Mouse (Mus musculus) lung, embryonic 14.5 days (tissue): ENCODE data around the gene Ralgps1. TPM values are rescaled to one million over a fixed set of nuclear protein-coding genes. Genes with fewer than 3 reads are reported as not detected.

Experiments
- ATAC-seq: fragments of 200-750 bp; cut with Nextera tagmentation; 2 replicates; pipeline ENCODE4 v1.8.0; 2017; ENCODE audit warnings: mild to moderate bottlenecking, moderate TSS enrichment, moderate library complexity; ENCODE audit not compliant: insufficient read depth
- DNase-seq: peaks from one replicate; pipeline ENCODE4 v3.0.0-alpha.2; 2015
- H3K27ac ChIP-seq: fragments of 300-500 bp; sonication (generic); 2 replicates; pipeline ENCODE4 v1.5.1; 2014; ENCODE audit warnings: low read depth, mild to moderate bottlenecking, moderate library complexity
- H3K27me3 ChIP-seq: fragments of 300-500 bp; sonication (generic); 2 replicates; pipeline ENCODE4 v1.6.1; 2014; ENCODE audit warnings: low read length, control low read depth; ENCODE audit not compliant: insufficient read depth
- H3K36me3 ChIP-seq: fragments of 300-500 bp; sonication (generic); 2 replicates; pipeline ENCODE4 v1.6.1; 2014; ENCODE audit warnings: control low read depth; ENCODE audit not compliant: insufficient read depth
- H3K4me1 ChIP-seq: fragments of 300-500 bp; sonication (generic); 2 replicates; pipeline ENCODE4 v1.6.1; 2014; ENCODE audit warnings: antibody characterized with exemption, control low read depth; ENCODE audit not compliant: insufficient read depth
- H3K4me2 ChIP-seq: fragments of 300-500 bp; sonication (generic); 2 replicates; pipeline ENCODE4 v1.6.1; 2014; ENCODE audit warnings: mild to moderate bottlenecking
- H3K4me3 ChIP-seq: fragments of 300-500 bp; sonication (generic); 2 replicates; pipeline ENCODE4 v1.5.1; 2014; ENCODE audit warnings: low read depth, low read length
- H3K9ac ChIP-seq: fragments of 300-500 bp; sonication (generic); 2 replicates; pipeline ENCODE4 v1.6.1; 2014
- H3K9me3 ChIP-seq: fragments of 300-500 bp; sonication (generic); 2 replicates; pipeline ENCODE4 v1.6.1; 2016; ENCODE audit warnings: low read depth, low read length, control low read depth
- CTCF ChIP-seq: IDR thresholded peaks from 2 replicates; pipeline ENCODE4 v1.5.1; 2016; ENCODE audit warnings: antibody characterized with exemption, low read depth
- WGBS: fragments of 180-500 bp; shearing (Covaris S2); extraction: QIAGEN DNeasy Blood & Tissue Kit; methylation state at CpG from one replicate; pipeline ENCODE4 v1.1.7; 2014; 5-methylcytosine and 5-hydroxymethylcytosine counted together
- polyA plus RNA-seq: library from polyadenylated mRNA; unstranded; fragments of >200 nt; fragmentation: Nextera tagmentation; extraction: Ambion mirVana; gene quantifications from 2 replicates; pipeline ENCODE4 v1.2.1, GENCODE M21; 2014

The Ralgps1 gene
- polyA plus RNA-seq, 1 experiment from 2014 or later: 6.1 TPM

GRCm38 (mm10) chr2:33237581-33237980, 133.7 kb downstream of the Ralgps1 start:
- ATAC-seq: no peak
- Histone ChIP-seq H3K27ac (no peak overlapping the region), H3K4me3 (no peak overlapping the region), H3K36me3 (peaks cover 16% of the 10 kb centered on the region), H3K4me1 (no peaks in the 10 kb centered on the region), H3K9ac (no peak overlapping the region), H3K4me2 (no peak overlapping the region), H3K9me3 (no peaks in the 10 kb centered on the region), H3K27me3 (no peaks in the 10 kb centered on the region)
- 78% methylated on average over 6 of the region's 6 CpGs for WGBS
- TF ChIP-seq CTCF: no peak
- DNase-seq: no peak

DNA sequence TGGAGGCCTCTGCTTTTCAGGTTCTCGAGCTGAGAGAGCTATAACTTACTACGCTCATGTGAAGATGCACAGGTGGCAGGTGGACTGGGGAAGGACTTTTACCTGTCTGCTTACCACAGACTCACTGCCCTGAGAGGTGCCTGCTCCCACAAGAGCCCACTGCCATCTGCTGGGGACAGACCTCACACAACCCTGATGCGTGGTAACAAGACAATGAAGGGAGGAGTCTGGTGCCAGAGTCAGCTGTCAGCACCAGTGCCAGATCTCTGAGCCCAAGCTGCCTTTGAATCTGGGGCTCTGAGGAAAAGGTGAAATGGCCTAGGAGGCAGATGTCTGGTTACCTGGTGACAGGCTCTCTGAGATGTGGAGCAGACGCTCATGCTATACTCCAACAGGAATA, 136.4 kb downstream of the Ralgps1 start:
- H3K9ac ChIP-seq: no peak overlapping the region
- no peak overlapping the region for H3K4me3 ChIP-seq
- peak; percentile 31; the same call in 1 of the 2 replicates for TF ChIP-seq CTCF
- no peak for ATAC-seq
- 86% methylated on average over 4 of the region's 4 CpGs for WGBS
- no peaks in the 10 kb centered on the region for H3K27me3 ChIP-seq
- no peak overlapping the region for H3K4me2 ChIP-seq
- H3K9me3 ChIP-seq: no peaks in the 10 kb centered on the region
- DNase-seq: no peak
- no peak overlapping the region for H3K27ac ChIP-seq
- H3K4me1 ChIP-seq: no peaks in the 10 kb centered on the region
- peaks cover 20% of the 10 kb centered on the region for H3K36me3 ChIP-seq

DNA sequence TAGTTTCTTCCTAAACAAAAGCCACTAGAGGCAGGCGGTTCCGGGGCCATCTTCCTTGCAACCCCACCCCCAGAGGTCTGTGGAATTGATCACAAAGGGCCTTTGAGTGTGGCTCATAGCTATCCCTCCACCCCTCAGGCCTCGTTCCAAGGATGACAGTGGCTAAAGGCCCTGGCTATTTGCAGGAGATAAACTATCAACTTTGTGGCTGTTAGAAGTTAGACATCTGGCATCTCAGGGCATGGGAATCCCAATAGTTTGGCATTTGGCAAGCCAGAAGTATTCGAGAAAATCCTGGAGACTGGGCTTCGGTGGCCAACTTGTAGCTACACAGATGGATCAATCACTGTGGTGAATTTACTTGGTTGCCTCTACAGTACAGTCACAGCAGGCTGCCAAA, 137.4 kb downstream of the Ralgps1 start:
- Histone ChIP-seq H3K4me2 (no peak overlapping the region), H3K9ac (no peak overlapping the region), H3K4me1 (no peaks in the 10 kb centered on the region), H3K27me3 (no peaks in the 10 kb centered on the region), H3K4me3 (no peak overlapping the region), H3K36me3 (peaks cover 29% of the 10 kb centered on the region), H3K27ac (no peak overlapping the region), H3K9me3 (no peaks in the 10 kb centered on the region)
- WGBS: 76% methylated on average over 5 of the region's 5 CpGs
- DNase-seq (no peak), ATAC-seq (no peak)
- TF ChIP-seq CTCF: no peak

DNA sequence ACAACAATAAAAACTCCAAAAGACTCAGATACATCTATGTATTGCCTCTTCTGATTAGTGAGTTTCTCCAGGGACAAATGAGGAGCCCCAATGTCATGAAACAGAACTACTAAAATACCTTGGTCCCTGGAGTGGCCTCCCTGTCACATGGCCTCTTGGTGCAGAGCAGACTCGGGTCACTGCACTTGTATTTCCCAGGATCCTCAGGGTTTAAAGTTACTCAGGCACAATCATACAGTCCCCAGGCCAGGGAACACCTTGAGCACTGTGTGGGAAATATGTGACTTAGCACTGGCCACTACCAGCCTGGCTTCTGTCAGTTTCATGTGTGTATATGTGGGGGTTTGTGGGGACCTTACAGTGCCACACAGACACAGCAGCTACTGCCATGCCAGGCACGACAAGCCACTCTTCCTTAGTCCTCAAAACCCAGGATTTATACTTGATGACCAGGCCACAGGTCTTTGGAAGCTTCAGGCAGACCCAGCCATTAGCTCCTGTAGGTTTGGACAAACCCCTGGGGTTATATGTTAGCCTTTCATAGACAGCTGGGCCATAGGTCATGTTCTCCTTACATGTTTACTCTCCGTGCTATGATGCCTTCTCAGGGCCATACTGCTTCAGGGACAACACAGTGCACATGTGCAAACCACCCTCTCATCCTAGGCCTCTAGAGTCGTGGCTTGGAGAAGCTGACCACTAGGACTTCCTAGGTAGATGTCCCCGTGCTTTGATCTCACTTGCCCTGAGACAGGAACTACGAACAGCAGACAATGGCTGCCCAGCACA, 138.3 kb downstream of the Ralgps1 start:
- 70% methylated on average over 6 of the region's 6 CpGs for WGBS
- no peak overlapping the region for H3K4me2 ChIP-seq
- H3K4me3 ChIP-seq: no peak overlapping the region
- no peaks in the 10 kb centered on the region for H3K9me3 ChIP-seq
- no peak overlapping the region for H3K27ac ChIP-seq
- no peaks in the 10 kb centered on the region for H3K4me1 ChIP-seq
- H3K36me3 ChIP-seq: peaks cover 36% of the 10 kb centered on the region
- ATAC-seq: no peak
- no peak for DNase-seq
- no peak overlapping the region for H3K9ac ChIP-seq
- no peak for TF ChIP-seq CTCF
- no peaks in the 10 kb centered on the region for H3K27me3 ChIP-seq

- TF ChIP-seq CTCF: no peak
- H3K27me3 ChIP-seq: no peaks in the 10 kb centered on the region
- peaks cover 31% of the 10 kb centered on the region for H3K36me3 ChIP-seq
- WGBS: 74% methylated on average over 2 of the region's 2 CpGs
- H3K4me2 ChIP-seq: no peak overlapping the region
- H3K9ac ChIP-seq: no peak overlapping the region
- no peaks in the 10 kb centered on the region for H3K9me3 ChIP-seq
- ATAC-seq: no peak
- H3K27ac ChIP-seq: peak overlapping the region; percentile 40; the same call in 1 of the 2 replicates
- no peak for DNase-seq
- no peak overlapping the region for H3K4me3 ChIP-seq
- no peaks in the 10 kb centered on the region for H3K4me1 ChIP-seq
Observed at GRCm38 (mm10) chr2:33231788-33232187, 139.5 kb downstream of the Ralgps1 start.

DNA sequence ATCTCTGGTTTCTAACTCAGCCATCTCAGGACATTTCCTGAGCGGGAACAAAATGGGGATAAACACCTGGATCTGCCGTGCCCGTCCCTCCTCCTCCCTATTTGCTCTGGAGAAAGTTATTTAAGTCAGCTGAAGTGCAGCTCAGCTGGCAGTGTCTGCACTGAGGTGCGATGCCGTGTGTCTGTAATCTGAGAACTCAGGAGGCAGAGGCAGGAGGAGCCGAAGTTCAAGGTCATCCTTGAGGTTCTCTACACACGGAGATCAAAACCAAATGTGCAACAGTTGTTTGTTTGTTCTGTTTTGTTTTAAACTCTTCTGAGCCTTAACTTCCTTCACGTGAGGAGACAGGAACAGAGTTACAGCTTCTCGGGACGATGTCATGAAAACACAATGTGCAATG, 140.6 kb downstream of the Ralgps1 start:
- Histone ChIP-seq H3K4me2 (no peak overlapping the region), H3K36me3 (peaks cover 27% of the 10 kb centered on the region), H3K4me1 (no peaks in the 10 kb centered on the region), H3K9me3 (no peaks in the 10 kb centered on the region), H3K4me3 (no peak overlapping the region), H3K27ac (no peak overlapping the region), H3K9ac (no peak overlapping the region), H3K27me3 (no peaks in the 10 kb centered on the region)
- 49% methylated on average over 10 of the region's 10 CpGs for WGBS
- ATAC-seq (no peak), DNase-seq (no peak)
- TF ChIP-seq CTCF: no peak

GRCm38 (mm10) chr2:33228551-33228950, 142.7 kb downstream of the Ralgps1 start:
- H3K4me1 ChIP-seq: no peaks in the 10 kb centered on the region
- H3K27ac ChIP-seq: no peak overlapping the region
- no peak overlapping the region for H3K4me2 ChIP-seq
- ATAC-seq (no peak), DNase-seq (no peak)
- H3K36me3 ChIP-seq: peaks cover 27% of the 10 kb centered on the region
- H3K4me3 ChIP-seq: no peak overlapping the region
- no peak overlapping the region for H3K9ac ChIP-seq
- TF ChIP-seq CTCF: no peak
- H3K27me3 ChIP-seq: no peaks in the 10 kb centered on the region
- WGBS: 80% methylated on average over 15 of the region's 15 CpGs
- H3K9me3 ChIP-seq: no peaks in the 10 kb centered on the region
